Mouse (Mus musculus): ENCODE measurements around the gene Pard3.

GRCm38 (mm10) chr8:127449066-127449840, 385.6 kb downstream of the Pard3 start:
- no peak for TF ChIP-seq CTCF (conservative IDR thresholded peaks at IDR 0.05; ENCODE audit: low read length)
- no peak for TF ChIP-seq POU5F1 (IDR thresholded peaks at IDR 0.05; ENCODE audit: borderline replicate concordance, low read length)
- no peak for TF ChIP-seq NANOG (IDR thresholded peaks at IDR 0.05; ENCODE audit: borderline replicate concordance, low read length)

All from E14TG2a.4 (cell line).